Mouse (Mus musculus) ovary, adult 18-20 months (tissue): Measurements from ENCODE around the gene Gmpr2.

Experiments
- DNase-seq: peaks from one replicate; pipeline ENCODE4 v3.0.0; 2022; ENCODE audit warnings: low spot score, mixed read lengths

The Gmpr2 gene

DNA sequence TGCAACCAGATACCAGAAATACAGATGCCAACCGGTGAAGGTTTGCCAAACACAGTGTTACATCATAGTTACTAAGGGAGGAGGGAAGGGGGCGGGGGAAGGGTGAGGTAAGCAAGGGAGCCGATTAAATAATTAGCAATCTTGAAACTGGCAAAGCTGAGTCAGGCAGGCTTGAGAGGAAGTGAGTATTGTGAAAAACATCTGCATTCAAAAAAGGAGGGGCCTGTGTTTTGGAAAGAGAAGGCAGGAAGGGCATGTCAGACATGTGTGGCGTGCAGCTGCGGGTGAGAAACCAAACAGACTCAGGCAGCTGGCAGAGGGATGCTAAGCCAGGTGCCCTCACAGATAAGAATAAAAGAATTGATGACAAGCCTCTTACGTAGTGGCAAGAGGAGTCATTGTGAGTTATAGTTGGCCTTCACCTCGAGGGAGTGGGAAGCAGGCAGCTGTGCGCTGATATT lies 52.7 kb downstream of the Gmpr2 start:
- DNase-seq, result no peak

- DNase-seq, result no peak
Measured at GRCm38 (mm10) chr14:55726261-55726660, 54.5 kb downstream of the Gmpr2 start.

DNA sequence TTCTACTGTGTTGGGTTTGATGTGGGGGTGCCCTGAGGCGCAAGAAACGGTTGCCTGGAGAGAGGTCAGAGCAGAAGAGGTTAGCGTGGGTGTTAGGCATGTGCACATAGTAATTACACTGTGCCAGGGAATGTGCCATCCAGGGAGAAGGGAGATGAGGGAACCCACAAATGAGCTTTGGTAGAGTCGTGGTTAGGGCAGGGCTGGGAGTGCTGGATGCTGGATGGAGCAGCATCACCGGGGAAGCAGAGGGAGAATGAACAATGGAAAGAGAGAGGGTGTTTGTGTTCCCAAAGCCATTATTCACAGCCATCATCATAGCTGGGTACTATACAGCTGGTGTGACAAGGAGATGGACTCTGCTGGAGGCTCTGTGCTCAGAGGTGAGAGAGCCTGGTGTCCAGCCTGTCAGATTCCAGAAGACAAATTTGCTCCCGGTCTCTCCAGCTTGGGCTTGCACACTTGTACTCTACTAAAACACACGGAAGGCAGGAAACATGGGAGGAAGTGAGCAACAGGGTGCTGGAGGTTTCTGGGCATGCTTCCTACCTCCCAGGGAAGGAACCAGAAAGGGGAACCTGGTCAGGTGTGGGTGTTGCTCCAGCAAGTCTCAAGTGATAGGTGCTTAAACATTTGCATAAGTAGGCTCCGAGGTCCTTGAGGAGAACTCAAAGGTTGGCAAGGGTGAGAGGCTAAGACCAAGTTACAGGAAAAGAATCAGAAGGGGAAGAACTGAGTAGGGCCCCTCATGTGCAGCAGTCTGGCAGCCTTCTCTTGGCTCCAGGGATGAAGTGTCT lies 56.3 kb downstream of the Gmpr2 start:
- DNase-seq, result no peak
